Mouse (Mus musculus): Measurements from ENCODE around the gene Prkch.

Prkch gene

GRCm38 (mm10) chr12:73611741-73612140, 27.1 kb downstream of the Prkch start:
- DNase-seq (ENCODE audit: low spot score) = no peak

- no peak for DNase-seq (ENCODE audit: low spot score)
Measured at GRCm38 (mm10) chr12:73613183-73613582, 28.6 kb downstream of the Prkch start.

GRCm38 (mm10) chr12:73617652-73618051, 33.1 kb downstream of the Prkch start:
- peak; percentile 91 for DNase-seq (ENCODE audit: low spot score)

GRCm38 (mm10) chr12:73625277-73626032, 40.9 kb downstream of the Prkch start:
- DNase-seq (ENCODE audit: low spot score) = no peak

- DNase-seq (ENCODE audit: low spot score) = no peak
Measured at GRCm38 (mm10) chr12:73627902-73628301, 43.3 kb downstream of the Prkch start.

- DNase-seq (ENCODE audit: low spot score) = no peak
Measured at GRCm38 (mm10) chr12:73630596-73630995, 46.0 kb downstream of the Prkch start.

- no peak for DNase-seq (ENCODE audit: low spot score)
Measured at GRCm38 (mm10) chr12:73631148-73631547, 46.6 kb downstream of the Prkch start.

- no peak for DNase-seq (ENCODE audit: low spot score)
Measured at GRCm38 (mm10) chr12:73632671-73633244, 48.2 kb downstream of the Prkch start.

GRCm38 (mm10) chr12:73633707-73634106, 49.1 kb downstream of the Prkch start:
- DNase-seq (ENCODE audit: low spot score) = no peak

GRCm38 (mm10) chr12:73639571-73639970, 55.0 kb downstream of the Prkch start:
- DNase-seq (ENCODE audit: low spot score) = no peak

- DNase-seq (ENCODE audit: low spot score) = no peak
Measured at GRCm38 (mm10) chr12:73641183-73641582, 56.6 kb downstream of the Prkch start.

GRCm38 (mm10) chr12:73645216-73645615, 60.6 kb downstream of the Prkch start:
- DNase-seq (ENCODE audit: low spot score) = no peak

GRCm38 (mm10) chr12:73647686-73648085, 63.1 kb downstream of the Prkch start:
- no peak for DNase-seq (ENCODE audit: low spot score)

- DNase-seq (ENCODE audit: low spot score) = no peak
Measured at GRCm38 (mm10) chr12:73656568-73657204, 72.1 kb downstream of the Prkch start.

GRCm38 (mm10) chr12:73663421-73663820, 78.8 kb downstream of the Prkch start:
- no peak for DNase-seq (ENCODE audit: low spot score)

GRCm38 (mm10) chr12:73666701-73667100, 82.1 kb downstream of the Prkch start:
- no peak for DNase-seq (ENCODE audit: low spot score)

- DNase-seq (ENCODE audit: low spot score) = no peak
Measured at GRCm38 (mm10) chr12:73667607-73668006, 83.0 kb downstream of the Prkch start.

- DNase-seq (ENCODE audit: low spot score) = no peak
Measured at GRCm38 (mm10) chr12:73670739-73671138, 86.1 kb downstream of the Prkch start.

- DNase-seq (ENCODE audit: low spot score) = no peak
Measured at GRCm38 (mm10) chr12:73671540-73671939, 86.9 kb downstream of the Prkch start.

GRCm38 (mm10) chr12:73672007-73672406, 87.4 kb downstream of the Prkch start:
- no peak for DNase-seq (ENCODE audit: low spot score)

GRCm38 (mm10) chr12:73673783-73674182, 89.2 kb downstream of the Prkch start:
- no peak for DNase-seq (ENCODE audit: low spot score)

GRCm38 (mm10) chr12:73675212-73675611, 90.6 kb downstream of the Prkch start:
- DNase-seq (ENCODE audit: low spot score) = no peak

GRCm38 (mm10) chr12:73679400-73679801, 94.8 kb downstream of the Prkch start:
- DNase-seq (ENCODE audit: low spot score) = no peak

Data from urinary bladder, postnatal 14 days (tissue).